Comparison of ENCODE assay signal across 8 mouse cellular contexts in the genomic region with DNA sequence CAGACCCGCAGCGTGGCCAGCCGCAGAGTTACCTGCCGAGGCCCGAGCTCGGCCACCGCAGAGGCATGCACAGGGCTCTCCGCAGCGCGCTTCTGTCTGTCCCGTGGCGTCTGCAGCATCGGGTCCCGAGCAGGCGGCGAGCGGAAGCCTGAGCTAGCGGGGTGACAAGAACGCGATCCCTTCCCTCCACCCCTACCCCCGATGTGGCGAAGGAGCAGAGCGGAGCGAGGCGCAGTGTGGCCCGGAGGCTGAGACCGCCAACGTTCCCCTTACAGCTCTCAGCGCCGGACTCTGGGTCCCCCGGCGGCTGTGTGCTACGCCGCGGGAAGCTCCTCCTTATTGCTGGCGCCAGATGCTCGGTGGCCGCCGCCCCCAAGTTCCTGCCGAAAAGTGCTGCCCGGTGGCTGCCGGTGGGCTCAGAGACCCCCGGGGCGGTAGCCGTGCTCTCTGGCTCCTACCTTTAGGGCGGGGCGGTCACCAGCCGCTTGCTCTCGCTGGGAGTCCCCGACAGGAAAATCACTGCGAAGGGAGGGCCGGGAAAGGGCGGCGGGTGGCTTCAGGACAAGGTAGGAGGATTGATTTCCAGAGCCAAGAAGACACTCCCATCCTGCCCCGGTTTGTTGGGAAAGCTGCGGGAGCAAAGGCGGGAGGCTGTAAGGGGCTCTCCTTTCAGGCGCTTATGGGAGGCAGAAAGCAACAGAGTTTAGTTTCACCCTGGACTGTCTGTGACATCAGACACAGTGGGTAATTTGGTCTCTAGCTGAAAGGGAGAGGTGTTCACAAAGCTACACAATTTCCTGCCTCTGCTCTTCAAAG. TPM values are rescaled to one million over a fixed set of nuclear protein-coding genes. Genes with fewer than 3 reads are reported as not detected.
DNase-seq lines count a peak whose midpoint lies in the region; ATAC-seq and TF ChIP-seq lines count a peak whose summit lies in the region.

No protein-coding gene starts in this region.

- WGBS in embryonic facial prominence, embryonic 10.5 days: under 1% methylated on average over 58 of the region's 58 CpGs
- under 1% methylated on average over 58 of the region's 58 CpGs for WGBS in intestine, embryonic 16.5 days
- WGBS in liver, embryonic 12.5 days (ENCODE audit: insufficient replicate concordance): under 1% methylated on average over 58 of the region's 58 CpGs

- H3K4me2 ChIP-seq in intestine, embryonic 16.5 days (ENCODE audit: low read depth, low read length): peak overlapping the region; percentile 62
- H3K4me2 ChIP-seq in liver, embryonic 12.5 days: peak overlapping the region; percentile 92

- peak overlapping the region; percentile 86 for H3K9ac ChIP-seq in intestine, embryonic 16.5 days (ENCODE audit: low read depth, low read length)
- H3K9ac ChIP-seq in liver, embryonic 12.5 days: peak overlapping the region; percentile 92

- peak; percentile 49 to 66 for DNase-seq in left cerebral cortex, adult 2 months (ENCODE audit: extremely low spot score in 1 of 2, low spot score in 2 of 2)
- no peak for DNase-seq in left cerebral cortex, adult 9 months (ENCODE audit: low spot score in 2 of 2)
- DNase-seq in embryonic facial prominence, embryonic 10.5 days (ENCODE audit: low spot score): peak; percentile 83
- peak; percentile 74 for DNase-seq in naive thymus-derived CD4-positive, alpha-beta T cell, adult 2 months (ENCODE audit: low read depth)
- peak; percentile 67 for DNase-seq in splenic B cell, adult 2 months (ENCODE audit: low read depth, low spot score)

- H3K36me3 ChIP-seq in embryonic facial prominence, embryonic 10.5 days (replicated peaks): no peaks in the 10 kb centered on the region
- H3K36me3 ChIP-seq in intestine, embryonic 16.5 days (ENCODE audit: control insufficient read depth, insufficient read depth, low read length): no peaks in the 10 kb centered on the region
- no peaks in the 10 kb centered on the region for H3K36me3 ChIP-seq in liver, embryonic 12.5 days
- no peaks in the 10 kb centered on the region for H3K36me3 ChIP-seq in splenic B cell, adult 2 months (ENCODE audit: control insufficient read depth, insufficient read depth, low read length, poor library complexity, severe bottlenecking)

- peak overlapping the region; percentile 57 for H3K4me3 ChIP-seq in left cerebral cortex, adult 2 months
- H3K4me3 ChIP-seq in embryonic facial prominence, embryonic 10.5 days: peak overlapping the region; percentile 84
- peak overlapping the region; percentile 80 for H3K4me3 ChIP-seq in intestine, embryonic 16.5 days (ENCODE audit: low read length)
- H3K4me3 ChIP-seq in liver, embryonic 12.5 days: peak overlapping the region; percentile 81

- peaks cover 10% of the 10 kb centered on the region; the same call in 1 of the 2 replicates for H3K27me3 ChIP-seq in embryonic facial prominence, embryonic 10.5 days (replicated peaks; ENCODE audit: low read depth, poor library complexity, severe bottlenecking)
- H3K27me3 ChIP-seq in intestine, embryonic 16.5 days (replicated peaks; ENCODE audit: control insufficient read depth, insufficient read depth, low read length): no peaks in the 10 kb centered on the region
- H3K27me3 ChIP-seq in liver, embryonic 12.5 days (replicated peaks): no peaks in the 10 kb centered on the region
- H3K27me3 ChIP-seq in splenic B cell, adult 2 months (ENCODE audit: control insufficient read depth, insufficient read depth, low read length, poor library complexity, severe bottlenecking): no peaks in the 10 kb centered on the region

- peaks cover 20% of the 10 kb centered on the region for H3K4me1 ChIP-seq in embryonic facial prominence, embryonic 10.5 days
- H3K4me1 ChIP-seq in intestine, embryonic 16.5 days (ENCODE audit: control insufficient read depth, insufficient read depth, low read length): 0 out of 2 replicates have a peak, but pooled peaks cover 2% of the 10 kb centered on the region
- peaks cover 79% of the 10 kb centered on the region for H3K4me1 ChIP-seq in liver, embryonic 12.5 days

- peak overlapping the region; percentile 90 for H3K27ac ChIP-seq in left cerebral cortex, adult 2 months
- H3K27ac ChIP-seq in embryonic facial prominence, embryonic 10.5 days (replicated peaks): peak overlapping the region; percentile 90
- peak overlapping the region; percentile 34 for H3K27ac ChIP-seq in intestine, embryonic 16.5 days (ENCODE audit: low read length)
- H3K27ac ChIP-seq in liver, embryonic 12.5 days: peak overlapping the region; percentile 92

- ATAC-seq in granulocyte monocyte progenitor cell, adult 5-6 weeks (replicated peaks; ENCODE audit: poor library complexity, severe bottlenecking): peak; percentile 94
- peak; percentile 90 for ATAC-seq in intestine, embryonic 16.5 days
- peak; percentile 68 for ATAC-seq in liver, embryonic 12.5 days

- TF ChIP-seq CTCF in left cerebral cortex, adult 2 months (IDR thresholded peaks at IDR 0.05): no peak

- peaks cover 8% of the 10 kb centered on the region; the same call in 1 of the 2 replicates for H3K9me3 ChIP-seq in embryonic facial prominence, embryonic 10.5 days
- H3K9me3 ChIP-seq in intestine, embryonic 16.5 days (ENCODE audit: control insufficient read depth, low read length): no peaks in the 10 kb centered on the region
- H3K9me3 ChIP-seq in liver, embryonic 12.5 days (replicated peaks): no peaks in the 10 kb centered on the region

- intact Hi-C loops in left cerebral cortex, adult 2 months (cut with DNase I): loop anchor here (5.0 kb wide), 2 partner anchors 99 to 204 kb away; a partner anchor contains a TSS

RNA-seq across cellular contexts. Expression of a gene that starts 0.8 kb away (rescaled TPM):
- total RNA-seq in left cerebral cortex, adult 2 months (2021): 10 to 100 TPM; 21.2 to 22.6 TPM
- 10.3 and 11.9 TPM in 2 replicates for polyA plus RNA-seq in embryonic facial prominence, embryonic 10.5 days (2016; fragmentation: Nextera tagmentation; extraction: Ambion mirVana)
- total RNA-seq in granulocyte monocyte progenitor cell, adult 5-6 weeks (2014; fragmentation: Nextera tagmentation): not detected in 2 replicates
- 0.73 TPM in 1 of 2 replicates, not detected in the other for total RNA-seq in granulocyte monocyte progenitor cell, adult 5-6 weeks (2017)
- 22.5 and 23.5 TPM in 2 replicates for polyA plus RNA-seq in intestine, embryonic 16.5 days (2015; fragmentation: Nextera tagmentation; extraction: Ambion mirVana)
- 60.1 TPM in 2 replicates for polyA plus RNA-seq in liver, embryonic 12.5 days (2016; fragmentation: Nextera tagmentation; extraction: Ambion mirVana)

Comparison
In these comparisons a context has a peak if more than half of its experiments do, and no peak if none do; other contexts are left out.
1. DNase-seq: peak in left cerebral cortex, adult 2 months (2 of 2), embryonic facial prominence, embryonic 10.5 days (single experiment), naive thymus-derived CD4-positive, alpha-beta T cell, adult 2 months (single experiment) and splenic B cell, adult 2 months (single experiment); none in left cerebral cortex, adult 9 months (0 of 2).
2. H3K27ac ChIP-seq: peak in every context shown above with its lines; median percentile 92 in liver, embryonic 12.5 days; 90 in left cerebral cortex, adult 2 months; 90 in embryonic facial prominence, embryonic 10.5 days; 34 in intestine, embryonic 16.5 days.
3. Peak in every context shown above with its lines, with median percentiles within 50 percentile points of each other: H3K4me3 ChIP-seq and ATAC-seq.